Mouse (Mus musculus) heart, adult 18-20 months (tissue): ENCODE measurements around the gene Akap1. TPM values are rescaled to one million over a fixed set of nuclear protein-coding genes. Genes with fewer than 3 reads are reported as not detected.

Source experiments
- DNase-seq, 2 experiments: peaks; one replicate each; pipeline ENCODE4 v3.0.0; 2021 to 2022; ENCODE audit warnings: mixed read lengths in 1 of 2
- total RNA-seq, 2 experiments: library from RNA; stranded (reverse); gene quantifications; 2 replicates each; pipeline ENCODE4 v1.2.3; 2021

Gene Akap1
- total RNA-seq, 2 experiments from 2014 or later = 147 to 157 TPM

- no peak for DNase-seq
Measured at GRCm38 (mm10) chr11:88786816-88787215, 77.6 kb downstream of the Akap1 start.

- no peak for DNase-seq
Measured at GRCm38 (mm10) chr11:88783525-88783924, 80.9 kb downstream of the Akap1 start.

- no peak for DNase-seq
Measured at GRCm38 (mm10) chr11:88782531-88782930, 81.9 kb downstream of the Akap1 start.

Other genes starting within 250 kb of the Akap1 start
- 100 to 1,000 TPM; 179 to 203 TPM for gene Msi2, start 146.1 kb downstream of the Akap1 start, total RNA-seq
- 10 to 100 TPM; 13.1 to 17.2 TPM for gene Scpep1, start 90.9 kb upstream of the Akap1 start, total RNA-seq
- gene Elobl, start 102.3 kb upstream of the Akap1 start, total RNA-seq = not detected
- 1 to 10 TPM; 4.8 to 4.9 TPM for gene Coil, start 105.7 kb upstream of the Akap1 start, total RNA-seq
- gene Trim25, start 134.8 kb upstream of the Akap1 start, total RNA-seq = 10 to 100 TPM; 21.8 to 26.1 TPM
- gene Dgke, start 202.3 kb upstream of the Akap1 start, total RNA-seq = 1 to 10 TPM; 8.6 to 10.0 TPM
- gene Gm525, start 209.3 kb upstream of the Akap1 start, total RNA-seq = not detected